Mouse (Mus musculus): Measurements from ENCODE around the gene Tmod1. TPM values are rescaled to one million over a fixed set of nuclear protein-coding genes. Genes with fewer than 3 reads are reported as not detected.
A peak's percentile ranks its signal among the peaks of the same experiment; 100 is the strongest.

The Tmod1 gene
- polyA plus RNA-seq, 1 experiment from 2014 or later, result 2.5 TPM

DNA sequence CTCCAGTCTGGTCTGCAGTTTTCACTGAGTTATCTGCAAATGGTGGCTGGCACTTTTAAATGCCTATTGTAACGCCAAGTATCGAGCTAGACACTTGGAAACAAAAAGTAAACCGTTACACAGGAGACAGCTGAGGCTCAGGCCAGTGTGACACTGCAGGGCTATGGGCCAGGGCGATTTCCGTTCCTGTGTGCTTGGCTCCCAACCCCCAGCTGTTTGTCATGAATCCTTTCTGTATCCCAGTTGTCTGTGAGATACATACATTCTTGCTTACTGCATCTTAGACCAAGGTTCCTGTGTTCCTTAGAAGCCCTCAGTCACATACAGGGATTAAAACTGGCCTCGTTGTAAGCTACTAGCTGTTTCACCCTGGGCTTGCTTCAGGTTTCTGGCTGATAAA, 10.5 kb upstream of the Tmod1 start:
- 72% methylated on average over 6 of the region's 6 CpGs for WGBS
- Histone ChIP-seq H3K4me2 (ENCODE audit: low read length) (no peak overlapping the region), H3K27ac (ENCODE audit: low read depth) (no peak overlapping the region), H3K9ac (ENCODE audit: low read length) (no peak overlapping the region), H3K4me3 (ENCODE audit: low read depth, low read length) (no peak overlapping the region), H3K27me3 (replicated peaks; ENCODE audit: control insufficient read depth, insufficient read depth, low read length) (no peaks in the 10 kb centered on the region), H3K36me3 (ENCODE audit: control insufficient read depth, insufficient read depth, low read length) (no peaks in the 10 kb centered on the region), H3K9me3 (ENCODE audit: control insufficient read depth, low read length) (no peaks in the 10 kb centered on the region), H3K4me1 (replicated peaks; ENCODE audit: control insufficient read depth, insufficient read depth, low read length) (no peaks in the 10 kb centered on the region; the same call in 1 of the 2 replicates)
- ATAC-seq (replicated peaks; ENCODE audit: low FRiP score, low TSS enrichment, low read depth) (no peak), DNase-seq (ENCODE audit: low spot score) (no peak)

DNA sequence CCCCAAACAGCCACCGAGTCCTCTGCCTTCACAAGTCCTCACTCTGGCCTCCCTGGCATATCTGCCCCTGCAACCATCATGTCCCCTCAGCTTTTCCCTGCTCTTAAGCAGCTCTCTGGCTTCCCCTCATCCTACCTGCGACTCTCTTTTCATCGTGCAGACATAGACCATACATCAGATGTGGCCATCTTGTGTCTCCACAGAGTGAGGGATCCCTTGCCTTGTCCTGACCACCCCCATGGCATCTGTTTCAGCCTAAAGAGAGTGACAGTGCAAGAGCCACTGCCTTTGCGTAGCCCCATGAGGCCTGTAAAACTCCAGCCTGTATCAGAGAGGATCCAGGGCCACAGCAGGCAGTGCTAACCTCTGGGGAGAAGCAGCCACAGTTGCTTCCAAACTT, 10.0 kb upstream of the Tmod1 start:
- no peak overlapping the region for H3K4me2 ChIP-seq (ENCODE audit: low read length)
- WGBS, result 81% methylated on average over 4 of the region's 4 CpGs
- H3K27ac ChIP-seq (ENCODE audit: low read depth), result no peak overlapping the region
- H3K27me3 ChIP-seq (replicated peaks; ENCODE audit: control insufficient read depth, insufficient read depth, low read length), result no peaks in the 10 kb centered on the region
- H3K4me1 ChIP-seq (replicated peaks; ENCODE audit: control insufficient read depth, insufficient read depth, low read length), result no peaks in the 10 kb centered on the region
- H3K9me3 ChIP-seq (ENCODE audit: control insufficient read depth, low read length), result no peaks in the 10 kb centered on the region
- ATAC-seq (replicated peaks; ENCODE audit: low FRiP score, low TSS enrichment, low read depth), result no peak
- no peaks in the 10 kb centered on the region for H3K36me3 ChIP-seq (ENCODE audit: control insufficient read depth, insufficient read depth, low read length)
- H3K9ac ChIP-seq (ENCODE audit: low read length), result no peak overlapping the region
- DNase-seq (ENCODE audit: low spot score), result no peak
- no peak overlapping the region for H3K4me3 ChIP-seq (ENCODE audit: low read depth, low read length)

DNA sequence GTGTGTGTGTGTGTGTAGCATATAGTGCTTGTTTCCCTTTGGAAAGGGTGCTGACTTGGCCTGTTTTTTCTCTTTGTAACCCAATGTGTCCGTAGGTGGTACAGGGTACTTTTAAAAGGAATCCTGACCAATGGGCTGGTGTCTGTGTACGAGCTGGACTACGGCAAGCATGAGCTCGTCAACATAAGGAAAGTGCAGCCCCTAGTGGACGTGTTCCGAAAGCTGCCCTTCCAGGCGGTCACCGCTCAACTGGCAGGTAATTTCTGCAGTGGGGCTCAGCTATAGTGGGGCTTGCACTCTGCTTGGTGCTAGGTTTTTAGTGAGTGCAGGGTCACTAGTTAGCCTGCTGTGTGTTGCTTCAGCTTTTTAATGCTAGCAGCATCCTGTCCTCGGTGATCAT, 9.2 kb upstream of the Tmod1 start:
- no peak for ATAC-seq (replicated peaks; ENCODE audit: low FRiP score, low TSS enrichment, low read depth)
- WGBS, result 46% methylated on average over 9 of the region's 9 CpGs

DNA sequence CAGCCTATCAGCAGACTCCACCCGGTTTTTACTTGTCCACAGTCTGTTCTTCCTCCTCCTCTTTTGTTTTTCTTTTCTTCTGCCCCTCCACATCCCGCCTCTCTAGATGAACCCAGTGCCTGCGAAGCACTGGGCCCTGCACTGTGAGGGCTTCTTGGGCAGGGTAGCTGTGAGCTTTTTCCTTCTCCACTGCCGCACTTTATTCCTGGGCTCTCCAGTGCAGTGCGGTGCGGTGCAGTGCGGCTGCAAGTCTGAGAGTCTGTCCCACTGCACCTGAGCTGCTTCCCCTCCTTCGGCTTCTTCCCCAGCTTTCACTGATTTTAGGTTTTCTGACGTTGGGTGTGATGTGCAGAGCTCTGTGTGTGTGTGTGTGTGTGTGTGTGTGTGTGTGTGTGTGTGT, 6.3 kb upstream of the Tmod1 start:
- Histone ChIP-seq H3K4me1 (replicated peaks; ENCODE audit: control insufficient read depth, insufficient read depth, low read length) (no peaks in the 10 kb centered on the region), H3K27me3 (replicated peaks; ENCODE audit: control insufficient read depth, insufficient read depth, low read length) (peaks cover 9% of the 10 kb centered on the region), H3K36me3 (ENCODE audit: control insufficient read depth, insufficient read depth, low read length) (no peaks in the 10 kb centered on the region), H3K27ac (ENCODE audit: low read depth) (no peak overlapping the region), H3K4me3 (ENCODE audit: low read depth, low read length) (no peak overlapping the region), H3K9ac (ENCODE audit: low read length) (no peak overlapping the region), H3K9me3 (ENCODE audit: control insufficient read depth, low read length) (no peaks in the 10 kb centered on the region), H3K4me2 (ENCODE audit: low read length) (no peak overlapping the region)
- WGBS, result 63% methylated on average over 9 of the region's 9 CpGs
- ATAC-seq (replicated peaks; ENCODE audit: low FRiP score, low TSS enrichment, low read depth), result no peak
- no peak for DNase-seq (ENCODE audit: low spot score)

More for the DNA sequence above, 9.2 kb upstream of the Tmod1 start:
- H3K27ac ChIP-seq (ENCODE audit: low read depth), result no peak overlapping the region
- no peak overlapping the region for H3K9ac ChIP-seq (ENCODE audit: low read length)
- H3K4me2 ChIP-seq (ENCODE audit: low read length), result no peak overlapping the region
- no peak overlapping the region for H3K4me3 ChIP-seq (ENCODE audit: low read depth, low read length)
- H3K9me3 ChIP-seq (ENCODE audit: control insufficient read depth, low read length), result no peaks in the 10 kb centered on the region
- DNase-seq (ENCODE audit: low spot score), result peak; percentile 66
- no peaks in the 10 kb centered on the region for H3K36me3 ChIP-seq (ENCODE audit: control insufficient read depth, insufficient read depth, low read length)
- no peaks in the 10 kb centered on the region for H3K4me1 ChIP-seq (replicated peaks; ENCODE audit: control insufficient read depth, insufficient read depth, low read length)
- no peaks in the 10 kb centered on the region for H3K27me3 ChIP-seq (replicated peaks; ENCODE audit: control insufficient read depth, insufficient read depth, low read length)

DNA sequence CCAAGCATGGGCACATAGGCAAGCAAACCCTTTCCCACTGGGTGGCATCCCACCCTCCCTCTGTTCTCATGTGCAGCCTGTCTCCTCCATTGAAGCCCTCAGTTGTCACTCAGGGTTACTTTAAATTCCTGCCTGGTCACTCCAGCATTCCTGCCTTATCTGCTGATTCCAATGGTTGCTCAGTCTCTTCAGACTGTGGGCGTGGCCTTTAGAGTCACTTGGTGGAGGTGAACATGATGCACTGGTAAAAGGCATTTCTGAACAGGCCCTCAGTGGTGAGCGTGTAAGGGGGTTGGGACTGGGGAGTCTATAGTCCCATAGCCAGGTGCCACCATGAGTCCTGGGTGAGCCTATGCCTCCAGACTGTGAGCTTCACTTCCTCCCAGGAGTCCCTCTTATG, 5.5 kb upstream of the Tmod1 start:
- WGBS, result 64% methylated on average over 2 of the region's 2 CpGs
- Histone ChIP-seq H3K4me2 (ENCODE audit: low read length) (no peak overlapping the region), H3K36me3 (ENCODE audit: control insufficient read depth, insufficient read depth, low read length) (no peaks in the 10 kb centered on the region), H3K27ac (ENCODE audit: low read depth) (no peak overlapping the region), H3K9ac (ENCODE audit: low read length) (no peak overlapping the region), H3K27me3 (replicated peaks; ENCODE audit: control insufficient read depth, insufficient read depth, low read length) (peaks cover 17% of the 10 kb centered on the region), H3K4me3 (ENCODE audit: low read depth, low read length) (no peak overlapping the region), H3K4me1 (replicated peaks; ENCODE audit: control insufficient read depth, insufficient read depth, low read length) (no peaks in the 10 kb centered on the region), H3K9me3 (ENCODE audit: control insufficient read depth, low read length) (no peaks in the 10 kb centered on the region)
- DNase-seq (ENCODE audit: low spot score), result no peak
- ATAC-seq (replicated peaks; ENCODE audit: low FRiP score, low TSS enrichment, low read depth), result no peak

DNA sequence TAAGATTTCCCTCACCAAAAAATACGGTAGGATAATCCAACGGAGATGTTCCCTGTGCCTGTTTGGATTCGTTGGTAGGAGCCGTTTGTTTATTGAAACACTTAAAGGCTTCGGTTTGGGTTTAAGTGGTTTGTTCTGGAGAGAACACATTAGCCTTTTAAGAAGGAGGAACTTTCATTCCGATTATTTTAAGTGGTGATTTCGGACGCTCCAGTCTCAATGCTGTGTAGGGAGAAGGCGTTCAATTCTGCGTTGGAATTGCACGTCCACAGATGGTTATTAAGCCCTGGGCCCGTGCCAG, 194 bp upstream of the Tmod1 start:
- Histone ChIP-seq H3K4me3 (ENCODE audit: low read depth, low read length) (peak overlapping the region; percentile 48), H3K9me3 (ENCODE audit: control insufficient read depth, low read length) (no peaks in the 10 kb centered on the region), H3K9ac (ENCODE audit: low read length) (peak overlapping the region; percentile 38; the same call in 1 of the 2 replicates), H3K27me3 (replicated peaks; ENCODE audit: control insufficient read depth, insufficient read depth, low read length) (peaks cover 47% of the 10 kb centered on the region), H3K4me2 (ENCODE audit: low read length) (peak overlapping the region; percentile 98), H3K4me1 (replicated peaks; ENCODE audit: control insufficient read depth, insufficient read depth, low read length) (peaks cover 4% of the 10 kb centered on the region; the same call in 1 of the 2 replicates), H3K27ac (ENCODE audit: low read depth) (no peak overlapping the region), H3K36me3 (ENCODE audit: control insufficient read depth, insufficient read depth, low read length) (no peaks in the 10 kb centered on the region)
- ATAC-seq (replicated peaks; ENCODE audit: low FRiP score, low TSS enrichment, low read depth) (no peak), DNase-seq (ENCODE audit: low spot score) (no peak)
- WGBS, result 8% methylated on average over 12 of the region's 12 CpGs

DNA sequence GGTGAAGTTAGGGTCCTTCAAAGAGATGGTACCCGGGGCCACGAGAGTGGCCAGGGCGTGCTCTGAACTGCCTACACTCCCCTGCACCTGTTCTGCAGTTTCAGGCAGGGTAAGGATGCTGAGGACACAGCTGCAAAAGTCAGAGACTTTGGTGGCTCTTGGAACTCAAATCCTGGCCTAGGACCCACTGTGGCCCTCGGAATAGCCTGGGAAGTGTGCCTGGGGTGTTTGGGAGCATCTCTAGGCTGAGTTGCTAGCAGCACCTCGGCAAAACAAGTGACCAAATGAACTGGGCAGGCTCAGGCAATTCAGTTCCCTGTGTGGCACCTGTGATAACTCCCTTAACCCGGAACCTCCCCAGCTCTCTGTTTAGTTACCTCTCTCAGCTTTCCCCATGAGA, 1.2 kb downstream of the Tmod1 start:
- Histone ChIP-seq H3K4me3 (ENCODE audit: low read depth, low read length) (peak overlapping the region; percentile 48; the same call in 1 of the 2 replicates), H3K9ac (ENCODE audit: low read length) (no peak overlapping the region), H3K4me2 (ENCODE audit: low read length) (peak overlapping the region; percentile 98), H3K4me1 (replicated peaks; ENCODE audit: control insufficient read depth, insufficient read depth, low read length) (peaks cover 4% of the 10 kb centered on the region; the same call in 1 of the 2 replicates), H3K9me3 (ENCODE audit: control insufficient read depth, low read length) (no peaks in the 10 kb centered on the region), H3K27ac (ENCODE audit: low read depth) (no peak overlapping the region), H3K36me3 (ENCODE audit: control insufficient read depth, insufficient read depth, low read length) (no peaks in the 10 kb centered on the region), H3K27me3 (replicated peaks; ENCODE audit: control insufficient read depth, insufficient read depth, low read length) (peaks cover 47% of the 10 kb centered on the region)
- ATAC-seq (replicated peaks; ENCODE audit: low FRiP score, low TSS enrichment, low read depth) (no peak), DNase-seq (ENCODE audit: low spot score) (no peak)
- WGBS, result 20% methylated on average over 6 of the region's 6 CpGs

DNA sequence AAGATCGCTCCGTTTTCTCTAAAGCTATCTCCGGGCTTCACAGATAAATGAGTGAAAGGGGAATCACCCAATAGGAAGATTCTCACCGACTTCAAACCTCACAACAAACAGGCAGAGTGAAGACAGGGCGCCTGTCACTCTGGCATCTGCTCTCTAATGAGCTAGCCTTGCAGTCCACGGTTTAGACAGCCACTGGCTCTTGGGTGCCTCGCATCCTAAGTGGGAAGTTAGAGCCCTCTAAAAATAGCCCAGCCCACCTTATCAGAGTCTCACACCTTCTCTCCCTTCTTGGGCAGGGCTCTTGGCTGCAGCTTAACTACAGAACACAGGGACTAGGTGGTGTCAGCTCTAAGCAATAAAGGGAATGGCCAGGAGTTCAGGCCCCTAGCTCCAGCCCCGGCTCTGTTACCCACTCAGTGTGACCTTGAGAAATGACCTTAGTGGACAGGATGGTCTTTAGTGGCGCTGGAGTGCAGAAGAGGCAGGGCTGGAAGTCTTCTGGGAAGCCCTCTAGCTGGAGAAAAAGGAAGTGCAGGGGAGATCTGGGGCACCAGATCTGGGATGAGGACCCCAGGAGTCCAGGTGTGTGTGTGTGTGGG, 2.0 kb downstream of the Tmod1 start:
- peaks cover 43% of the 10 kb centered on the region for H3K27me3 ChIP-seq (replicated peaks; ENCODE audit: control insufficient read depth, insufficient read depth, low read length)
- DNase-seq (ENCODE audit: low spot score), result peak; percentile 57

DNA sequence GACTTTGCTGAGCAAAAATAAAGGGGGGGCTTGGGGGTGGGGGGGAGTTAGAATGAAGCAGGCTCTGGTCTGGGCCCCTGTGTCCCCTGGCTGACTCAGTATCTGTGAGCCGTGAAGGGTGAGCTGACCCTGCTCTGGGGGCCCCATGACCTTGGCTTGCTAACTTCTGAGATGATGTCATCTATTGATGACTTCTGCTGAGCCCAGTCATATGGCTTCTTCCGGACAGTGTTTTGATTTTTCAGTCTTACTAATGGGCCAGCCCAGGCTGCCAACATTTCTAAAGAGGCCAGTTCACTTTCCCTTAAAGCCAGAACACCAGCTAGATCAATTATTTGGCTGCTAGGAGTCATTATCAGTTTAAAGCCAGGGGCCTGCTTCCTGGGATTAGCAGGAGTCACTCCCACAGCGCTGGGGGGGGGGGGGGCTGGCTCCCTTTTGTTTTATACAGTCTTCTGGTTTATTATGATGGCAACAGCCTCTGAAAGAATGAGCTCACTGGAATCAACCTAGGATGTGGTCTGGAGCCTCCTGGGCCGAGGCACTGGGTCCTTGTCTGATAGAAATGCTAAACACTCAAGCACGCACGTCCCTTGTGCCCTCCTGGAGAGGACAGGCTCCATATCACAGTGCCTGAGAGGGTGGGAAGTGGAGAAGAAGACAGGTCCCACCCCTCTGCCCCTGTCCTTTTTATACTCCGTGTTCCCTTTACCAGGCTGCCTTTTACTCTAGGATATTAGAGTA, 3.2 kb downstream of the Tmod1 start:
- H3K4me3 ChIP-seq (ENCODE audit: low read depth, low read length), result no peak overlapping the region

More for the DNA sequence above, 2.0 kb downstream of the Tmod1 start:
- Histone ChIP-seq H3K9me3 (ENCODE audit: control insufficient read depth, low read length) (no peaks in the 10 kb centered on the region), H3K36me3 (ENCODE audit: control insufficient read depth, insufficient read depth, low read length) (no peaks in the 10 kb centered on the region), H3K4me3 (ENCODE audit: low read depth, low read length) (no peak overlapping the region), H3K27ac (ENCODE audit: low read depth) (no peak overlapping the region), H3K4me1 (replicated peaks; ENCODE audit: control insufficient read depth, insufficient read depth, low read length) (peaks cover 4% of the 10 kb centered on the region; the same call in 1 of the 2 replicates), H3K4me2 (ENCODE audit: low read length) (no peak overlapping the region), H3K9ac (ENCODE audit: low read length) (no peak overlapping the region)
- 12% methylated on average over 9 of the region's 9 CpGs for WGBS
- ATAC-seq (replicated peaks; ENCODE audit: low FRiP score, low TSS enrichment, low read depth), result no peak

More for the DNA sequence above, 3.2 kb downstream of the Tmod1 start:
- Histone ChIP-seq H3K27me3 (replicated peaks; ENCODE audit: control insufficient read depth, insufficient read depth, low read length) (peaks cover 43% of the 10 kb centered on the region), H3K36me3 (ENCODE audit: control insufficient read depth, insufficient read depth, low read length) (no peaks in the 10 kb centered on the region), H3K9ac (ENCODE audit: low read length) (no peak overlapping the region), H3K9me3 (ENCODE audit: control insufficient read depth, low read length) (no peaks in the 10 kb centered on the region), H3K4me2 (ENCODE audit: low read length) (no peak overlapping the region), H3K4me1 (replicated peaks; ENCODE audit: control insufficient read depth, insufficient read depth, low read length) (peaks cover 4% of the 10 kb centered on the region; the same call in 1 of the 2 replicates), H3K27ac (ENCODE audit: low read depth) (no peak overlapping the region)
- WGBS, result 25% methylated on average over 7 of the region's 7 CpGs
- DNase-seq (ENCODE audit: low spot score) (no peak), ATAC-seq (replicated peaks; ENCODE audit: low FRiP score, low TSS enrichment, low read depth) (no peak)
